Mouse (Mus musculus): ENCODE measurements around the gene 1700017N19Rik. TPM values are rescaled to one million over a fixed set of nuclear protein-coding genes. Genes with fewer than 3 reads are reported as not detected.
"Not testable (repeated sequence)": the region's sequence is repeated elsewhere in the genome, so short reads cannot be mapped to it uniquely, and the experiment has no call there.

1700017N19Rik gene
- not detected in 2 replicates for polyA plus RNA-seq (2015; fragmentation: Nextera tagmentation; extraction: Ambion mirVana)

- Histone ChIP-seq H3K9ac (no peak within 1 kb of the TSS), H3K9me3 (no peaks in the 10 kb centered on the region), H3K27ac (replicated peaks) (no peak within 1 kb of the TSS), H3K36me3 (no peaks in the 10 kb centered on the region), H3K4me2 (peak within 1 kb of the TSS; percentile 77), H3K4me1 (peaks cover 7% of the 10 kb centered on the region), H3K4me3 (peak within 1 kb of the TSS; percentile 71), H3K27me3 (replicated peaks) (no peaks in the 10 kb centered on the region)
- no peak for ATAC-seq (ENCODE audit: extremely low read depth, insufficient number of reproducible peaks, low FRiP score, low TSS enrichment)
- 70% methylated on average over 1 of the region's 1 CpGs for WGBS
These were observed at the start of gene 1700017N19Rik, which contains the start of gene 4930430F08Rik for GRCm38 (mm10) chr10:100590323-100590722. Gene 1700017N19Rik, plus strand, starts transcription at chr10:100590484. Gene 4930430F08Rik, minus strand, starts transcription at chr10:100590423.

GRCm38 (mm10) chr10:100556566-100557175 is 33.6 kb upstream of the 1700017N19Rik start:
- H3K9me3 ChIP-seq = no peaks in the 10 kb centered on the region
- H3K4me3 ChIP-seq = no peak overlapping the region
- H3K4me2 ChIP-seq = no peak overlapping the region
- H3K4me1 ChIP-seq = no peaks in the 10 kb centered on the region
- no peak overlapping the region for H3K27ac ChIP-seq (replicated peaks)
- no peak for ATAC-seq (ENCODE audit: extremely low read depth, insufficient number of reproducible peaks, low FRiP score, low TSS enrichment)
- H3K27me3 ChIP-seq (replicated peaks) = no peaks in the 10 kb centered on the region
- H3K36me3 ChIP-seq = peaks cover 15% of the 10 kb centered on the region; the same call in 1 of the 2 replicates
- H3K9ac ChIP-seq = no peak overlapping the region
- WGBS = 77% methylated on average over 3 of the region's 3 CpGs

- not testable (repeated sequence) for H3K4me1 ChIP-seq; H3K4me3 ChIP-seq; H3K27ac ChIP-seq (replicated peaks); H3K4me2 ChIP-seq; ATAC-seq (ENCODE audit: extremely low read depth, insufficient number of reproducible peaks, low FRiP score, low TSS enrichment); H3K9ac ChIP-seq; H3K9me3 ChIP-seq; H3K27me3 ChIP-seq (replicated peaks)
- H3K36me3 ChIP-seq = peaks cover 28% of the 10 kb centered on the region
- WGBS = 82% methylated on average over 3 of the region's 3 CpGs
These were observed 29.9 kb upstream of the 1700017N19Rik start for GRCm38 (mm10) chr10:100560194-100560883.

GRCm38 (mm10) chr10:100564112-100564511 is 26.2 kb upstream of the 1700017N19Rik start:
- H3K36me3 ChIP-seq = peaks cover 39% of the 10 kb centered on the region
- no peaks in the 10 kb centered on the region for H3K27me3 ChIP-seq (replicated peaks)
- H3K4me3 ChIP-seq = no peak overlapping the region
- H3K9ac ChIP-seq = no peak overlapping the region
- no peak overlapping the region for H3K4me2 ChIP-seq
- H3K9me3 ChIP-seq = no peaks in the 10 kb centered on the region
- 49% methylated on average over 3 of the region's 3 CpGs for WGBS
- H3K27ac ChIP-seq (replicated peaks) = no peak overlapping the region
- no peak for ATAC-seq (ENCODE audit: extremely low read depth, insufficient number of reproducible peaks, low FRiP score, low TSS enrichment)
- H3K4me1 ChIP-seq = no peaks in the 10 kb centered on the region

GRCm38 (mm10) chr10:100571707-100572106 is 18.6 kb upstream of the 1700017N19Rik start:
- H3K4me1 ChIP-seq = no peaks in the 10 kb centered on the region
- WGBS = 90% methylated on average over 3 of the region's 3 CpGs
- ATAC-seq (ENCODE audit: extremely low read depth, insufficient number of reproducible peaks, low FRiP score, low TSS enrichment) = no peak
- H3K9ac ChIP-seq = no peak overlapping the region
- H3K9me3 ChIP-seq = no peaks in the 10 kb centered on the region
- no peak overlapping the region for H3K4me3 ChIP-seq
- peaks cover 52% of the 10 kb centered on the region for H3K36me3 ChIP-seq
- H3K27ac ChIP-seq (replicated peaks) = no peak overlapping the region
- no peaks in the 10 kb centered on the region for H3K27me3 ChIP-seq (replicated peaks)
- no peak overlapping the region for H3K4me2 ChIP-seq

GRCm38 (mm10) chr10:100574505-100575149 is 15.7 kb upstream of the 1700017N19Rik start:
- no peak for ATAC-seq (ENCODE audit: extremely low read depth, insufficient number of reproducible peaks, low FRiP score, low TSS enrichment)
- WGBS = 79% methylated on average over 7 of the region's 7 CpGs
- Histone ChIP-seq H3K27ac (replicated peaks) (no peak overlapping the region), H3K27me3 (replicated peaks) (no peaks in the 10 kb centered on the region), H3K4me3 (no peak overlapping the region), H3K4me1 (no peaks in the 10 kb centered on the region), H3K36me3 (peaks cover 61% of the 10 kb centered on the region), H3K4me2 (no peak overlapping the region), H3K9me3 (no peaks in the 10 kb centered on the region), H3K9ac (no peak overlapping the region)

- Histone ChIP-seq H3K4me3 (no peak overlapping the region), H3K4me1 (no peaks in the 10 kb centered on the region), H3K27me3 (replicated peaks) (no peaks in the 10 kb centered on the region), H3K9me3 (no peaks in the 10 kb centered on the region), H3K4me2 (no peak overlapping the region), H3K27ac (replicated peaks) (no peak overlapping the region), H3K36me3 (peaks cover 59% of the 10 kb centered on the region), H3K9ac (no peak overlapping the region)
- no peak for ATAC-seq (ENCODE audit: extremely low read depth, insufficient number of reproducible peaks, low FRiP score, low TSS enrichment)
- WGBS = 72% methylated on average over 7 of the region's 7 CpGs
These were observed 15.0 kb upstream of the 1700017N19Rik start for GRCm38 (mm10) chr10:100575294-100575693.

GRCm38 (mm10) chr10:100584178-100584577 is 6.1 kb upstream of the 1700017N19Rik start:
- Histone ChIP-seq H3K4me1 (peaks cover 7% of the 10 kb centered on the region), H3K4me2 (no peak overlapping the region), H3K27ac (replicated peaks) (no peak overlapping the region), H3K9me3 (no peaks in the 10 kb centered on the region), H3K4me3 (no peak overlapping the region), H3K36me3 (peaks cover 11% of the 10 kb centered on the region), H3K27me3 (replicated peaks) (no peaks in the 10 kb centered on the region), H3K9ac (no peak overlapping the region)
- WGBS = 68% methylated on average over 3 of the region's 3 CpGs
- no peak for ATAC-seq (ENCODE audit: extremely low read depth, insufficient number of reproducible peaks, low FRiP score, low TSS enrichment)

GRCm38 (mm10) chr10:100588524-100588923 is 1.8 kb upstream of the 1700017N19Rik start:
- no peak for ATAC-seq (ENCODE audit: extremely low read depth, insufficient number of reproducible peaks, low FRiP score, low TSS enrichment)
- no peaks in the 10 kb centered on the region for H3K9me3 ChIP-seq
- H3K27me3 ChIP-seq (replicated peaks) = no peaks in the 10 kb centered on the region
- peak overlapping the region; percentile 86 for H3K9ac ChIP-seq
- peak overlapping the region; percentile 77 for H3K4me2 ChIP-seq
- peak overlapping the region; percentile 71 for H3K4me3 ChIP-seq
- H3K4me1 ChIP-seq = peaks cover 7% of the 10 kb centered on the region
- 45% methylated on average over 7 of the region's 7 CpGs for WGBS
- H3K36me3 ChIP-seq = peaks cover 10% of the 10 kb centered on the region
- H3K27ac ChIP-seq (replicated peaks) = peak overlapping the region; percentile 71

GRCm38 (mm10) chr10:100588932-100589388 is 1.3 kb upstream of the 1700017N19Rik start:
- peak overlapping the region; percentile 71 for H3K4me3 ChIP-seq
- peak overlapping the region; percentile 86 for H3K9ac ChIP-seq
- no peaks in the 10 kb centered on the region for H3K9me3 ChIP-seq
- H3K36me3 ChIP-seq = peaks cover 6% of the 10 kb centered on the region
- WGBS = under 1% methylated on average over 31 of the region's 31 CpGs
- ATAC-seq (ENCODE audit: extremely low read depth, insufficient number of reproducible peaks, low FRiP score, low TSS enrichment) = peak; percentile 93
- peaks cover 7% of the 10 kb centered on the region for H3K4me1 ChIP-seq
- peak overlapping the region; percentile 77 for H3K4me2 ChIP-seq
- H3K27me3 ChIP-seq (replicated peaks) = no peaks in the 10 kb centered on the region
- peak overlapping the region; percentile 71 for H3K27ac ChIP-seq (replicated peaks)

- H3K4me1 ChIP-seq = no peaks in the 10 kb centered on the region
- H3K9ac ChIP-seq = no peak overlapping the region
- H3K27me3 ChIP-seq (replicated peaks) = no peaks in the 10 kb centered on the region
- no peak overlapping the region for H3K27ac ChIP-seq (replicated peaks)
- no peaks in the 10 kb centered on the region for H3K9me3 ChIP-seq
- ATAC-seq (ENCODE audit: extremely low read depth, insufficient number of reproducible peaks, low FRiP score, low TSS enrichment) = no peak
- no peak overlapping the region for H3K4me3 ChIP-seq
- H3K36me3 ChIP-seq = no peaks in the 10 kb centered on the region
- WGBS = 72% methylated on average over 3 of the region's 3 CpGs
- no peak overlapping the region for H3K4me2 ChIP-seq
These were observed 8.1 kb downstream of the 1700017N19Rik start for GRCm38 (mm10) chr10:100598339-100598738.
